23 mouse cellular contexts compared by ENCODE assay signal in genomic region chr10:60527949-60528348, GRCm38 (mm10).
DNase-seq lines count a peak whose midpoint lies in the region; ATAC-seq and TF ChIP-seq lines count a peak whose summit lies in the region.
"Had no signal": no experiment of that assay in that cellular context is flagged by ENCODE, and none has a peak within 500 bp of the region (broad histone marks: within the 10 kb centered on the region; RNA-seq: fewer than 3 reads in every experiment).

No protein-coding gene starts in this region.

- H3K4me1 ChIP-seq in hindbrain, embryonic 12.5 days = peaks cover 3% of the 10 kb centered on the region; the same call in 1 of the 2 replicates
- H3K4me1 ChIP-seq in hindbrain, embryonic 14.5 days (replicated peaks; ENCODE audit: control insufficient read depth, insufficient read depth, low read length) = no peaks in the 10 kb centered on the region
- H3K4me1 ChIP-seq in midbrain, embryonic 12.5 days = peaks cover 2% of the 10 kb centered on the region
- H3K4me1 ChIP-seq in midbrain, postnatal 0 days (ENCODE audit: insufficient read depth, low read length) = 0 out of 2 replicates have a peak, but pooled peaks cover 3% of the 10 kb centered on the region
- H3K4me1 ChIP-seq in midbrain, embryonic 14.5 days (ENCODE audit: control insufficient read depth, insufficient read depth, low read length) = peaks cover 10% of the 10 kb centered on the region; the same call in 1 of the 2 replicates
- no peaks in the 10 kb centered on the region for H3K4me1 ChIP-seq in liver, embryonic 11.5 days (replicated peaks; ENCODE audit: control insufficient read depth, insufficient read depth, low read length)
- H3K4me1 ChIP-seq: embryonic facial prominence, embryonic 10.5 days; embryonic facial prominence, embryonic 12.5 days; forebrain, embryonic 13.5 days; forebrain, embryonic 15.5 days had no signal

- H3K9me3 ChIP-seq in hindbrain, embryonic 12.5 days (replicated peaks) = no peaks in the 10 kb centered on the region
- H3K9me3 ChIP-seq in hindbrain, embryonic 14.5 days (ENCODE audit: control insufficient read depth, low read length) = no peaks in the 10 kb centered on the region
- H3K9me3 ChIP-seq in midbrain, embryonic 12.5 days = no peaks in the 10 kb centered on the region
- H3K9me3 ChIP-seq in midbrain, postnatal 0 days (ENCODE audit: low read length) = no peaks in the 10 kb centered on the region
- H3K9me3 ChIP-seq in midbrain, embryonic 14.5 days (ENCODE audit: control insufficient read depth, low read length) = no peaks in the 10 kb centered on the region
- no peaks in the 10 kb centered on the region for H3K9me3 ChIP-seq in liver, embryonic 11.5 days (ENCODE audit: control insufficient read depth, low read length)
- H3K9me3 ChIP-seq: embryonic facial prominence, embryonic 10.5 days; embryonic facial prominence, embryonic 12.5 days; forebrain, embryonic 13.5 days; forebrain, embryonic 15.5 days had no signal

- 0 out of 2 replicates have a peak, but pooled peaks cover 7% of the 10 kb centered on the region for H3K27me3 ChIP-seq in hindbrain, embryonic 12.5 days
- no peaks in the 10 kb centered on the region for H3K27me3 ChIP-seq in hindbrain, embryonic 14.5 days (ENCODE audit: control insufficient read depth, insufficient read depth, low read length)
- H3K27me3 ChIP-seq in midbrain, embryonic 12.5 days = peaks cover 16% of the 10 kb centered on the region
- no peaks in the 10 kb centered on the region for H3K27me3 ChIP-seq in midbrain, postnatal 0 days (ENCODE audit: insufficient read depth, low read length)
- H3K27me3 ChIP-seq in midbrain, embryonic 14.5 days (ENCODE audit: control insufficient read depth, insufficient read depth, low read length) = no peaks in the 10 kb centered on the region
- no peaks in the 10 kb centered on the region for H3K27me3 ChIP-seq in liver, embryonic 11.5 days (replicated peaks; ENCODE audit: control insufficient read depth, insufficient read depth, low read length)
- H3K27me3 ChIP-seq: embryonic facial prominence, embryonic 12.5 days; forebrain, embryonic 13.5 days; forebrain, embryonic 15.5 days had no signal

- no peak for TF ChIP-seq CTCF in midbrain, postnatal 0 days (IDR thresholded peaks at IDR 0.05)

- 0 out of 2 replicates have a peak, but pooled peaks have one; percentile 17 for ATAC-seq in hindbrain, embryonic 12.5 days (ENCODE audit: low FRiP score)
- ATAC-seq in hindbrain, embryonic 14.5 days (ENCODE audit: low FRiP score) = no peak
- ATAC-seq in midbrain, embryonic 12.5 days (ENCODE audit: low FRiP score, low read depth) = peak; percentile 58; the same call in 1 of the 2 replicates
- no peak for ATAC-seq in midbrain, postnatal 0 days (ENCODE audit: low FRiP score)
- peak; percentile 32; the same call in 1 of the 2 replicates for ATAC-seq in midbrain, embryonic 14.5 days (ENCODE audit: low FRiP score, low TSS enrichment)
- ATAC-seq in liver, embryonic 11.5 days (replicated peaks; ENCODE audit: low FRiP score) = no peak
- ATAC-seq: activated CD4-positive, CD25-positive, alpha-beta regulatory T cell, adult 4 months; CD4-positive, CD25-positive, alpha-beta regulatory T cell, adult 4 months; forebrain, embryonic 13.5 days; forebrain, embryonic 15.5 days; Patski had no signal

- H3K4me2 ChIP-seq in hindbrain, embryonic 12.5 days (replicated peaks) = no peak overlapping the region
- no peak overlapping the region for H3K4me2 ChIP-seq in hindbrain, embryonic 14.5 days (replicated peaks)
- H3K4me2 ChIP-seq in midbrain, embryonic 12.5 days (replicated peaks) = 0 out of 2 replicates have a peak overlapping the region, but pooled peaks have one; percentile 17
- H3K4me2 ChIP-seq in midbrain, postnatal 0 days (ENCODE audit: low read depth, low read length, poor library complexity, severe bottlenecking) = no peak overlapping the region
- H3K4me2 ChIP-seq in midbrain, embryonic 14.5 days (ENCODE audit: low read length) = no peak overlapping the region
- H3K4me2 ChIP-seq in liver, embryonic 11.5 days = no peak overlapping the region
- H3K4me2 ChIP-seq: embryonic facial prominence, embryonic 12.5 days; forebrain, embryonic 13.5 days; forebrain, embryonic 15.5 days had no signal

- 75% methylated on average over 7 of the region's 7 CpGs for WGBS in hindbrain, embryonic 12.5 days
- 70% methylated on average over 7 of the region's 7 CpGs for WGBS in hindbrain, embryonic 14.5 days
- 69% methylated on average over 7 of the region's 7 CpGs for WGBS in midbrain, embryonic 12.5 days
- WGBS in midbrain, postnatal 0 days = 55% methylated on average over 7 of the region's 7 CpGs
- 43% methylated on average over 7 of the region's 7 CpGs for WGBS in midbrain, embryonic 14.5 days
- 66% methylated on average over 7 of the region's 7 CpGs for WGBS in liver, embryonic 11.5 days

- no peak overlapping the region for H3K9ac ChIP-seq in hindbrain, embryonic 12.5 days
- no peak overlapping the region for H3K9ac ChIP-seq in hindbrain, embryonic 14.5 days
- H3K9ac ChIP-seq in midbrain, embryonic 12.5 days (replicated peaks) = no peak overlapping the region
- no peak overlapping the region for H3K9ac ChIP-seq in midbrain, postnatal 0 days (replicated peaks; ENCODE audit: low read length, poor library complexity, severe bottlenecking)
- H3K9ac ChIP-seq in midbrain, embryonic 14.5 days (replicated peaks; ENCODE audit: low read length) = no peak overlapping the region
- H3K9ac ChIP-seq in liver, embryonic 11.5 days (ENCODE audit: low read depth, low read length) = no peak overlapping the region
- H3K9ac ChIP-seq: embryonic facial prominence, embryonic 12.5 days; forebrain, embryonic 13.5 days; forebrain, embryonic 15.5 days had no signal

- H3K27ac ChIP-seq in hindbrain, embryonic 12.5 days = no peak overlapping the region
- no peak overlapping the region for H3K27ac ChIP-seq in hindbrain, embryonic 14.5 days
- H3K27ac ChIP-seq in midbrain, embryonic 12.5 days (replicated peaks) = no peak overlapping the region; the same call in 1 of the 2 replicates
- H3K27ac ChIP-seq in midbrain, postnatal 0 days (ENCODE audit: low read depth, low read length) = no peak overlapping the region
- 0 out of 2 replicates have a peak overlapping the region, but pooled peaks have one; percentile 13 for H3K27ac ChIP-seq in midbrain, embryonic 14.5 days (replicated peaks; ENCODE audit: low read depth, low read length)
- no peak overlapping the region for H3K27ac ChIP-seq in liver, embryonic 11.5 days (ENCODE audit: low read depth, low read length)
- H3K27ac ChIP-seq: embryonic facial prominence, embryonic 10.5 days; embryonic facial prominence, embryonic 12.5 days; forebrain, embryonic 13.5 days; forebrain, embryonic 15.5 days had no signal

- H3K4me3 ChIP-seq in hindbrain, embryonic 12.5 days = no peak overlapping the region
- no peak overlapping the region for H3K4me3 ChIP-seq in hindbrain, embryonic 14.5 days (replicated peaks; ENCODE audit: low read length)
- H3K4me3 ChIP-seq in midbrain, embryonic 12.5 days = no peak overlapping the region
- H3K4me3 ChIP-seq in midbrain, postnatal 0 days (ENCODE audit: low read depth, low read length) = no peak overlapping the region
- no peak overlapping the region for H3K4me3 ChIP-seq in midbrain, embryonic 14.5 days (replicated peaks; ENCODE audit: low read depth, low read length)
- H3K4me3 ChIP-seq in liver, embryonic 11.5 days (ENCODE audit: low read depth, low read length) = no peak overlapping the region
- H3K4me3 ChIP-seq: embryonic facial prominence, embryonic 10.5 days; embryonic facial prominence, embryonic 12.5 days; forebrain, embryonic 13.5 days; forebrain, embryonic 15.5 days had no signal

- no peak for DNase-seq in hindbrain, embryonic 14.5 days (ENCODE audit: low spot score)
- DNase-seq in midbrain, postnatal 0 days (ENCODE audit: low spot score) = no peak
- peak; percentile 32 for DNase-seq in midbrain, embryonic 14.5 days
- DNase-seq in liver, embryonic 11.5 days (ENCODE audit: low spot score) = no peak
- DNase-seq: adrenal gland, adult 8-10 months; adrenal gland, postnatal 14 days; adrenal gland, postnatal 36 days; B cell, adult 2 months; cerebellum, adult 11-12 months; cerebellum, adult 2 months; cerebellum, adult 9-10 months; cerebellum, postnatal 10 days; cerebellum, postnatal 25 days had no signal

- H3K36me3 ChIP-seq in hindbrain, embryonic 12.5 days = no peaks in the 10 kb centered on the region
- no peaks in the 10 kb centered on the region for H3K36me3 ChIP-seq in hindbrain, embryonic 14.5 days (replicated peaks; ENCODE audit: control insufficient read depth, insufficient read depth)
- no peaks in the 10 kb centered on the region for H3K36me3 ChIP-seq in midbrain, embryonic 12.5 days
- no peaks in the 10 kb centered on the region for H3K36me3 ChIP-seq in midbrain, postnatal 0 days (ENCODE audit: insufficient read depth, low read length)
- no peaks in the 10 kb centered on the region for H3K36me3 ChIP-seq in midbrain, embryonic 14.5 days (ENCODE audit: control insufficient read depth, insufficient read depth, low read length)
- no peaks in the 10 kb centered on the region for H3K36me3 ChIP-seq in liver, embryonic 11.5 days (ENCODE audit: control insufficient read depth, insufficient read depth, low read length)
- H3K36me3 ChIP-seq: embryonic facial prominence, embryonic 10.5 days; embryonic facial prominence, embryonic 12.5 days; forebrain, embryonic 15.5 days; G1E had no signal

Comparison
In these comparisons a context has a peak if more than half of its experiments do, and no peak if none do; other contexts are left out.
1. ATAC-seq: peak in hindbrain, embryonic 12.5 days (single experiment), midbrain, embryonic 12.5 days (single experiment) and midbrain, embryonic 14.5 days (single experiment); none in hindbrain, embryonic 14.5 days (single experiment), midbrain, postnatal 0 days (single experiment) and liver, embryonic 11.5 days (single experiment).